19 mouse cellular contexts compared by ENCODE assay signal in genomic region chr6:118738656-118739055, GRCm38 (mm10).
DNase-seq lines count a peak whose midpoint lies in the region; ATAC-seq and TF ChIP-seq lines count a peak whose summit lies in the region.
"Had no signal": no experiment of that assay in that cellular context is flagged by ENCODE, and none has a peak within 500 bp of the region (broad histone marks: within the 10 kb centered on the region; RNA-seq: fewer than 3 reads in every experiment).

No protein-coding gene starts in this region.

- TF ChIP-seq CTCF in lung, postnatal 0 days (IDR thresholded peaks at IDR 0.05) = no peak

- no peak for TF ChIP-seq EP300 in lung, postnatal 0 days (IDR thresholded peaks at IDR 0.05)

- peaks cover 31% of the 10 kb centered on the region for H3K4me1 ChIP-seq in forebrain, embryonic 15.5 days
- peaks cover 19% of the 10 kb centered on the region; the same call in 1 of the 2 replicates for H3K4me1 ChIP-seq in forebrain, embryonic 13.5 days
- H3K4me1 ChIP-seq in lung, postnatal 0 days (ENCODE audit: insufficient read depth, low read depth, low read length) = no peaks in the 10 kb centered on the region
- H3K4me1 ChIP-seq in limb, embryonic 15.5 days = no peaks in the 10 kb centered on the region
- H3K4me1 ChIP-seq: embryonic facial prominence, embryonic 13.5 days; hindbrain, embryonic 13.5 days had no signal

- ATAC-seq in forebrain, embryonic 15.5 days (replicated peaks) = peak; percentile 45; the same call in 1 of the 2 replicates
- ATAC-seq in forebrain, embryonic 13.5 days = no peak
- ATAC-seq in lung, postnatal 0 days = no peak
- no peak for ATAC-seq in limb, embryonic 15.5 days (ENCODE audit: insufficient number of reproducible peaks, low FRiP score, low TSS enrichment, low read depth)
- ATAC-seq: hindbrain, postnatal 0 days had no signal

- H3K27ac ChIP-seq in forebrain, embryonic 15.5 days (replicated peaks) = peak overlapping the region; percentile 86
- H3K27ac ChIP-seq in forebrain, embryonic 13.5 days = no peak overlapping the region
- no peak overlapping the region for H3K27ac ChIP-seq in lung, postnatal 0 days (ENCODE audit: low read length)
- H3K27ac ChIP-seq in limb, embryonic 15.5 days = 0 out of 2 replicates have a peak overlapping the region, but pooled peaks have one; percentile 4
- H3K27ac ChIP-seq: embryonic facial prominence, embryonic 13.5 days; heart, adult 2 months; heart, embryonic 13.5 days; hindbrain, embryonic 13.5 days; hindbrain, postnatal 0 days had no signal

- 13% methylated on average over 3 of the region's 3 CpGs for WGBS in forebrain, embryonic 15.5 days
- WGBS in forebrain, embryonic 13.5 days = 40% methylated on average over 3 of the region's 3 CpGs
- 46% methylated on average over 3 of the region's 3 CpGs for WGBS in lung, postnatal 0 days
- WGBS in limb, embryonic 15.5 days = 40% methylated on average over 3 of the region's 3 CpGs

- H3K36me3 ChIP-seq in forebrain, embryonic 15.5 days = 0 out of 2 replicates have a peak, but pooled peaks cover 3% of the 10 kb centered on the region
- no peaks in the 10 kb centered on the region for H3K36me3 ChIP-seq in forebrain, embryonic 13.5 days (ENCODE audit: poor library complexity, severe bottlenecking)
- no peaks in the 10 kb centered on the region for H3K36me3 ChIP-seq in lung, postnatal 0 days (ENCODE audit: insufficient read depth, low read length)
- 0 out of 2 replicates have a peak, but pooled peaks cover 2% of the 10 kb centered on the region for H3K36me3 ChIP-seq in limb, embryonic 15.5 days

- peak; percentile 22 for DNase-seq in heart, postnatal 4 days
- no peak for DNase-seq in heart, adult 8-10 months (ENCODE audit: low spot score)
- peak; percentile 4 for DNase-seq in lung, postnatal 25 days (ENCODE audit: low spot score)
- DNase-seq in lung, postnatal 0 days (ENCODE audit: low spot score) = no peak
- DNase-seq in urinary bladder, adult 2 months (ENCODE audit: low spot score) = no peak
- DNase-seq: adrenal gland, adult 2 months; cerebellum, adult 11-12 months; cerebellum, adult 9-10 months; cerebellum, postnatal 36 days; gastrocnemius, postnatal 10 days; heart, adult 2 months; kidney, adult 11 months had no signal

- H3K4me2 ChIP-seq in forebrain, embryonic 15.5 days (replicated peaks) = no peak overlapping the region
- H3K4me2 ChIP-seq in forebrain, embryonic 13.5 days = no peak overlapping the region
- H3K4me2 ChIP-seq in lung, postnatal 0 days (replicated peaks; ENCODE audit: low read depth, low read length) = no peak overlapping the region
- no peak overlapping the region for H3K4me2 ChIP-seq in limb, embryonic 15.5 days
- H3K4me2 ChIP-seq: embryonic facial prominence, embryonic 13.5 days; heart, embryonic 13.5 days; hindbrain, embryonic 13.5 days had no signal

- H3K27me3 ChIP-seq in forebrain, embryonic 15.5 days = no peaks in the 10 kb centered on the region
- H3K27me3 ChIP-seq in forebrain, embryonic 13.5 days = no peaks in the 10 kb centered on the region
- no peaks in the 10 kb centered on the region for H3K27me3 ChIP-seq in lung, postnatal 0 days (replicated peaks; ENCODE audit: insufficient read depth, low read length)
- H3K27me3 ChIP-seq in limb, embryonic 15.5 days = no peaks in the 10 kb centered on the region
- H3K27me3 ChIP-seq: embryonic facial prominence, embryonic 13.5 days; heart, embryonic 13.5 days; hindbrain, embryonic 13.5 days had no signal

- no peaks in the 10 kb centered on the region for H3K9me3 ChIP-seq in forebrain, embryonic 15.5 days
- no peaks in the 10 kb centered on the region for H3K9me3 ChIP-seq in forebrain, embryonic 13.5 days (replicated peaks)
- no peaks in the 10 kb centered on the region for H3K9me3 ChIP-seq in lung, postnatal 0 days (ENCODE audit: low read length)
- H3K9me3 ChIP-seq in limb, embryonic 15.5 days = no peaks in the 10 kb centered on the region
- H3K9me3 ChIP-seq: embryonic facial prominence, embryonic 13.5 days; heart, embryonic 13.5 days; hindbrain, embryonic 13.5 days had no signal

- H3K9ac ChIP-seq in forebrain, embryonic 15.5 days (replicated peaks) = no peak overlapping the region
- H3K9ac ChIP-seq in forebrain, embryonic 13.5 days = no peak overlapping the region
- no peak overlapping the region for H3K9ac ChIP-seq in lung, postnatal 0 days (replicated peaks; ENCODE audit: low read depth)
- no peak overlapping the region for H3K9ac ChIP-seq in limb, embryonic 15.5 days
- H3K9ac ChIP-seq: embryonic facial prominence, embryonic 13.5 days; heart, embryonic 13.5 days; hindbrain, embryonic 13.5 days had no signal

- no peak overlapping the region for H3K4me3 ChIP-seq in forebrain, embryonic 15.5 days
- H3K4me3 ChIP-seq in forebrain, embryonic 13.5 days = no peak overlapping the region
- no peak overlapping the region for H3K4me3 ChIP-seq in lung, postnatal 0 days (ENCODE audit: low read depth, low read length)
- no peak overlapping the region for H3K4me3 ChIP-seq in limb, embryonic 15.5 days
- H3K4me3 ChIP-seq: embryonic facial prominence, embryonic 13.5 days; heart, adult 2 months; heart, embryonic 13.5 days; hindbrain, embryonic 13.5 days had no signal

Comparison
In these comparisons a context has a peak if more than half of its experiments do, and no peak if none do; other contexts are left out.
1. H3K27ac ChIP-seq: peak in forebrain, embryonic 15.5 days (single experiment) and limb, embryonic 15.5 days (single experiment); none in forebrain, embryonic 13.5 days (single experiment) and lung, postnatal 0 days (single experiment).
2. DNase-seq: peak in heart, postnatal 4 days (single experiment) and lung, postnatal 25 days (single experiment); none in heart, adult 8-10 months (single experiment), lung, postnatal 0 days (single experiment) and urinary bladder, adult 2 months (single experiment).